Mouse (Mus musculus): ENCODE results near the gene Lmcd1. TPM values are rescaled to one million over a fixed set of nuclear protein-coding genes. Genes with fewer than 3 reads are reported as not detected.

The Lmcd1 gene
- polyA plus RNA-seq, 1 experiment = 7.5 TPM

DNA sequence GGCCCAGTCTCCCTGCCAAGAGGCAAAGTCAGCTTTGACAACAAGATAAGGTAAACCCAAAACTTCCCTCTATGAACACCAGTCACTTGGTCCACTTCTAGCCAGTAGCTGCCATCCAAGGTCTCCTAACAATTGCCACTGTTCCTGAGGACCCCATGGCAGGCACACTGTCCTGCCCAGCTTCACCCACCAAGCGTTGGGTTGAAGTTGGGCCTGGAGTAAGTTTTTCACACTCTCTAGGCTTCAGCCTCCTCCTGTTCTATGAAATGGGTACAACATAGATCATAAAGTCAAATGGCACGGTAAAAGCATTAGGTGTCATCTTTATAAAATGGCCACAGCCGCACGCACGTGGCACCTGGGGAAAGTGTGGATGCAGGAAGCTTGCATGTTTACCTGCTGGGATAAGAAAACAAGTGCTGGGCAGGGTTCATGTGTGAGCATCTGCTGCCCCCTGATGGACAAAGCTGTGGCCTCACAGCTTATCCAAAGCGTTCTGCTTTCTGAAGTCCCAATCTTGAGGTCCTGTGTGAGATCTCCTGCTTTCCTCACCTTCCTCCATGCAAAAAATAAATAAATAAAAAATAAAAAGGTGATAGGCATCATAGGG is 88.9 kb downstream of the Lmcd1 start:
- DNase-seq (ENCODE audit: low read depth) = peak; percentile 86
- TF ChIP-seq CTCF (IDR thresholded peaks at IDR 0.05; ENCODE audit: borderline replicate concordance, extremely low read depth, insufficient read depth, insufficient read length) (peak; percentile 90), POLR2A (IDR thresholded peaks at IDR 0.05; ENCODE audit: borderline replicate concordance, extremely low read depth, insufficient read depth, insufficient read length, poor library complexity, severe bottlenecking) (no peak)

DNA sequence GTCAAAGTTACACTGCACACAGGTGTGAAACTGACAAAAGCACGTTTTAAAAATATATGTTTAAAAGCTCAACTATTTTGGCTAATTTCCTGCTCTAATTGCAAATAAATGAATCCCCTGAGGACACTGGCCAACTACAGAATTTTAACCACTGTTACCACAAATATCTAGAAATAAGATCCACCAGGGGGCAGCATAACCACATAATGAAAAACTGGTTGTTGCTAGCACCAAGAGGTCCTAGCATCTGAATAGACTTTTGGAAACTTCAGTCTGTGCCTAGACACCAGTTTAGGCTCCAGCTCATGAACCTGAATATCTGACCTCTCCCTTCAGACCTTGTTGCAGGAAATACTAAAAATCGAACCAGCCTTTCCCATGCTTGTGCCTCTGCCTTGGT is 91.0 kb downstream of the Lmcd1 start:
- peak; percentile 69 for DNase-seq (ENCODE audit: low read depth)
- TF ChIP-seq CTCF (IDR thresholded peaks at IDR 0.05; ENCODE audit: borderline replicate concordance, extremely low read depth, insufficient read depth, insufficient read length) = peak; percentile 18; the same call in 1 of the 2 replicates
- TF ChIP-seq POLR2A (IDR thresholded peaks at IDR 0.05; ENCODE audit: borderline replicate concordance, extremely low read depth, insufficient read depth, insufficient read length, poor library complexity, severe bottlenecking) = no peak

DNA sequence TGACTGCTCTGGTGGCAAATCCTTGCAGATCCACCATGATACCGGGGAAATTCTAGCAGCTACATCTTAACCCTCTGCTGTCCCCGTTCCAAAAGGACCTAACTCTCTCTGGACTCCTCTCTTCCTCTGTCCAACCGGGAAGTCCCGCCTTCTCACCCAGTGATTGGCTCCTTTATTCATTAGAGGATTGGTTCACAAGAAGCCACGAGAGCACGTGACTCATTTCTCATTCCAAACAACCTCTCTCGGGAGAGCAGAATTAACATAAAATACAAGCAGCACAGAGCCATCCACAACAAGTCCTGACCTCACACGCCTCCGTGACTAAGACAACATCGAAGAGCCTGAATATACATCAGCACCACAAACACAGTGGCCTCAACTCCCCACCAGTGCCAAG is 91.7 kb downstream of the Lmcd1 start:
- TF ChIP-seq POLR2A (IDR thresholded peaks at IDR 0.05; ENCODE audit: borderline replicate concordance, extremely low read depth, insufficient read depth, insufficient read length, poor library complexity, severe bottlenecking) (no peak), CTCF (IDR thresholded peaks at IDR 0.05; ENCODE audit: borderline replicate concordance, extremely low read depth, insufficient read depth, insufficient read length) (no peak)
- DNase-seq (ENCODE audit: low read depth) = no peak

DNA sequence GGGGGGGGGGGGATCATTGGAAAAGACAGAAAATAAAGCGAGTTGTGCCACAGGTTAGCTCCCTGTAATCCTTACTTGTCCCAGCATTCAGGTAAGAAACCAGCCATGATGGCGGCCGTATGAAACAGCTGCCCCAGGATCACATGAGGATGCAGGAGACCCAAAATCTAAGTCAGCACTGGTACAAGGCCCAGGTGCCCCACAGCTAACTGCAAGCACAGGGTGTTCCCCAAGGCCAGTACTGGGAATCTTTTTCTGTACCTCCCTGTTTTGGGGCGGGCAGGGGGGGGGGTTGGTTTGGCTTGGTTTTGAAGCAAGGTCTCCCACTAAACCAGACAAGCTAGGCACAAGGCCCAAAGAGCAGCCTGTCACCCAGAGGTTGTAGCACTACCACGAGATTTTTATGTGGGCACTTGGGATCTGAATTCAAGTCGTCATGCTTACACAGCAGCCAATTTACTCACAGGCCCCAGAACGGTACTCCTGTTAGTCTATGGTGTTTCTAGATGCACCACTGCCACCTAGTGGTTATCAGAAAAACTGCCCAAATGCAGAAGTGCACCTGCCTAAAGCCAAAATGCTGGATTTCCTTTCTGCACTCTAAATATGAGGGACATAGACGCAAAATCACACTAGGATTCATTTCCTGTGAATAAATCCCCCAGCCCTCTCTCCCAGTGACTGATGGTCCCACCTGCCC is 100.5 kb downstream of the Lmcd1 start:
- TF ChIP-seq POLR2A (IDR thresholded peaks at IDR 0.05; ENCODE audit: borderline replicate concordance, extremely low read depth, insufficient read depth, insufficient read length, poor library complexity, severe bottlenecking) (no peak), CTCF (IDR thresholded peaks at IDR 0.05; ENCODE audit: borderline replicate concordance, extremely low read depth, insufficient read depth, insufficient read length) (peak; percentile 80; the same call in 1 of the 2 replicates)
- peak; percentile 80 for DNase-seq (ENCODE audit: low read depth)

- no peak for DNase-seq (ENCODE audit: low read depth)
- TF ChIP-seq POLR2A (IDR thresholded peaks at IDR 0.05; ENCODE audit: borderline replicate concordance, extremely low read depth, insufficient read depth, insufficient read length, poor library complexity, severe bottlenecking) (no peak), CTCF (IDR thresholded peaks at IDR 0.05; ENCODE audit: borderline replicate concordance, extremely low read depth, insufficient read depth, insufficient read length) (no peak)
These were observed 102.3 kb downstream of the Lmcd1 start for GRCm38 (mm10) chr6:112375661-112376392.

GRCm38 (mm10) chr6:112379054-112379453 is 105.5 kb downstream of the Lmcd1 start:
- TF ChIP-seq CTCF (IDR thresholded peaks at IDR 0.05; ENCODE audit: borderline replicate concordance, extremely low read depth, insufficient read depth, insufficient read length) = no peak
- TF ChIP-seq POLR2A (IDR thresholded peaks at IDR 0.05; ENCODE audit: borderline replicate concordance, extremely low read depth, insufficient read depth, insufficient read length, poor library complexity, severe bottlenecking) = no peak

More at GRCm38 (mm10) chr6:112379054-112379453, 105.5 kb downstream of the Lmcd1 start:
- DNase-seq (ENCODE audit: low read depth) = no peak

Other genes starting within 250 kb of the Lmcd1 start
- 0.14 and 0.45 TPM in 2 replicates for gene Ssu2, start 114.3 kb downstream of the Lmcd1 start, polyA plus RNA-seq (2012; rRNA removed)
- gene Cav3, start 185.7 kb downstream of the Lmcd1 start, polyA plus RNA-seq (2012; rRNA removed) = 0.16 and 0.23 TPM in 2 replicates
- gene Oxtr, start 216.2 kb downstream of the Lmcd1 start, polyA plus RNA-seq (2012; rRNA removed) = 0.53 and 1.1 TPM in 2 replicates

All from brain, embryonic 14.5 days (tissue).